Mouse (Mus musculus) effector memory CD4-positive, alpha-beta T cell, adult 7 months (primary cell): ENCODE data around the gene 4930516K23Rik. TPM values are rescaled to one million over a fixed set of nuclear protein-coding genes. Genes with fewer than 3 reads are reported as not detected.

ENCODE experiments used
- polyA plus RNA-seq: library from polyadenylated mRNA; unstranded; fragments of 100-300 nt; shearing (Covaris generic); gene quantifications from one replicate; pipeline ENCODE4 v1.2.1, GENCODE M21; 2017

Gene 4930516K23Rik
- polyA plus RNA-seq = 0.72 TPM

DNA sequence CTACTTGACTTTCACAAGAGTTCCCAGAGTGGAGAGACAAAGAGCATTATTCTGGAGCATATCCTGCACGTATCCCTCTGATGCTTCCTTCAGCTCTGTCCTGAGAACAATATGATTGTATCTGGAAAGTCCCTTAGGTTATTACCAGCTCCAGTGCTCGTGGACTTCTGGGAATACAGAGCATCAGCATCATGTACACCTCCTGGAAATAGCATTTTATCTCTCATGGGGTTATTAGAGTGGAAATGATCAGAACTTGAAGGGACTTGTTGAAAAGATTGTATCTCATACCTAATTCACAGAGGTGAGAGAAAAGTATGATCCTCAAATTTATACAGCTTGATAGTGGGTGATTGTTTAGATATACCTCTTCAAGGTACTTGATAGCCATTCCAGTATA, at the start of gene 4930516K23Rik:
Gene 4930516K23Rik (minus strand): TSS at position 101 of the 400 bp plus-strand sequence.

DNA sequence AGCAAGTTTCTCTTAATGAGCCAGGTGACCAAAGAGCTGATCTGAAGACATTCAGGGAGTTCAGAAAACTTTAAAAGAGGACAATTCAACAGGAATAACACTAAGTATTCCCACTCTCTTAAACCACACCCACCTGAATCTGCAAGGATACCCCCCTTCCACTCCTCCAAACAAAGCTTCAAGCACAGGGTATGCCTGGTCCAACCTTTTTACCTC, 43.4 kb upstream of the 4930516K23Rik start, which contains the start of gene Olfr646:
Gene Olfr646 (plus strand): TSS at position 117 of the 216 bp plus-strand sequence.

DNA sequence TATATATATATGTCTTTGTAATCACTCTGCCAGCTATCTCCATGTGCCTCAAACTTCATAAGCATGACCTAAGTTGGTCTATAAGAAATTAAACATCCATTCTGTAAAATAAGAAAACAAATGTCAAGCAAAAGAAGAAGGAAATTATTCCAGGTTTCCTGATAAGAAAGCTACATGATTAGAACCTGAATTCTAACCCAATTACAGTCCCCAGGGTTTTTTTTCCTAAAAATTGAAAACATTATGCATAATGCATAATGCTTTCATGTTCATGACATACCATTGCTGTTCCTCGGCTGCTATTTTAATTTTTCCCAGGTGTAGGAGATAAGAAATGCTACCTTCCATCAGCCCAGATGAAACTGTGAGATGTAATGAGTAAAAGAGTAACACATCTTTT, 24.1 kb upstream of the 4930516K23Rik start, which contains the start of gene Olfr645:
Gene Olfr645 (minus strand): TSS at position 101 of the 400 bp plus-strand sequence.

DNA sequence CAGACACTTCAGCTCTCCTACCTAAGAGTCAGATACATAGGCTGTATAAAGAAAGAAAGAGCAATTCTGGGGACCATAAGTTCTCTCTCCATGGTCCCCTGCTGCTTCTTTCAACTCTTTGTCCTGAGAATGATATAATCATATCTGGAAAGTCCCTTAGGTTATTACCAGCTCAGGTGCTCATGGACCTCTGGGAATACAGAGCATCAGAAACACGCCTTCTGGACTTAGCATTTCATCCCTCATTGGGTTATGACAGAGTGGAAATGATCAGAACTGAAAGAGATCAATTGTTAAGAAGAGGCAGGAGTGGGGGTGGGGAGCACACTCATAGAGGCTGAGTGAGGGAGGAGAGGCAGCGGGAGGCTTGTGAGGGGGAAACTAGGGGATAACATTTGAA, 10.5 kb upstream of the 4930516K23Rik start, which contains the start of gene Olfr644:
Gene Olfr644 (minus strand): TSS at position 101 of the 400 bp plus-strand sequence.

DNA sequence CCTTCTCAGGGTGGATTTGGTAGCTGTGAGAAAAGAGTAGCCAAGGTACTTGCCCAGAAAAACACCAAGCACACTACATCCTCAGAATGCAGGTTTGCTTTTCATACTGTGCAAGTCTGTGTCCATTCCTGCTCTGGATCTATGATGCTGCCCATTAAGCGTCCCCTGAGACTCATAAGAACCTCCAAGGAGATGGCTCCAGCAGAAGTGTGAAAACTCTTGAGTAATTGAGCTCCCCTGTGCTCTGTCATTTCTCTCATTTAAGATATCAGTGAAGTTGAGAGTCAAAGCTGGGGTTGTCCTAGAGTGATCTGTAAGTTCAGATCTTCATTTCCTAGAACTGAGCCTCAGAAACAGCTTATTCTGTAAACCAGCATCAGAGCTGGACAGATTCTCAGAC, 8.7 kb downstream of the 4930516K23Rik start, which contains the start of gene Olfr642:
Gene Olfr642 (minus strand): TSS at position 101 of the 400 bp plus-strand sequence.

DNA sequence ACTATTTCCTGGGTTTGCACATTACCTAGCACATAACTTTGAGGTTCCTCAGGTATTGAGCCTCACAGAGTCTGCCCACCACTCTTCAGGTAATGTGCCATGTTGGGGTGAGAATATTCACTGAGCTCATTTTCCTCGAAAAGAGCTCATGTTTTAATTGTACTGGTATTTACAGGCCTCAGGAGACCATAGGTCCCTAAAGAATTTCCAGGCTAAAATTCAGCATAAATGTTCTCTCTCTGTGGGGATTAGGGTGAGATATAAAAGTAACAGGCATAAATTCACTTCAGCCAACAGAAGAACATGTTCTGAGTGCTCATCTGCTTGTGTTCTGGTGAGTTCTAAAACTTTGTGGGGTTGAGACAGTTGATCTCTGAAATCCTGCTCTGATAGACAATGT, 26.1 kb downstream of the 4930516K23Rik start, which contains the start of gene Olfr641:
Gene Olfr641 (plus strand): TSS at position 301 of the 400 bp plus-strand sequence.

DNA sequence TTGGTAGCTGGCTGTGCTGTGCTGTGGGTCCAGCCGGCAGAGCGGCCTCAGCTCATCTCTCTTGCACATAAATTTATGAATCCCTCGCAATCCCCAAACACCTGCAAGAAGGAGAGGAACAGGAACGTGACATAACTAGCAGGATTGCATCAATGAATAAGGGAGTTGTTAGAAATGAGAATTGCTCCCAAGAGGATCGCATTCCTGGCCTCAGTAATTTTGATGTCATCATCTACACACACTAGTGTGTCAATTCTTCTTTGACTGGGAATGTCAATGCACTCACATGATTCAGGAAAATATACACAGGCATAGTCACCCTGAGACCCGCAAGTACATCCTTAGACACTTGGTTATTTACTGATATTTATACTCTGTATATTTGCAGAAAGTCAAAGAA, 35.8 kb downstream of the 4930516K23Rik start, which contains the start of gene Olfr640:
Gene Olfr640 (minus strand): TSS at position 101 of the 400 bp plus-strand sequence.

DNA sequence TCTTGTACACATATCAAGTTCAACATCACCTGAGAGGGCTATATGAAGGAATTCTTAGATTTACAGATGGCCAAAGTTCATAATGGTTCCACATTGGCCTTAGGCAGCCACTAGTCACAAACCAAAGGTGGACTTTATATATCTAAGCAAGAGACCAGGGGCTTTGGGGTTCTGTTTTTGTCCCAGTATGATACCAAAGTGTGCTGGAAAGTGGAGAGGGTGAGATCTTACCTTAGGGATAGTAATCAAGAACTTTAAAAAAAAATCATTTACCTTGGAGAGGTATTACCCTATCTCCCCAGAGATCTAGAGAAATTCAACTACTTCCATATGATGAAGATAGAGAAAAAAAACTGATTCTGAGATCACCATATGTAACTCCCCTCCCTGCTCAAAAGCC, 44.0 kb downstream of the 4930516K23Rik start, which contains the start of gene Olfr639:
Gene Olfr639 (minus strand): TSS at position 101 of the 400 bp plus-strand sequence.

Other genes starting within 250 kb of the 4930516K23Rik start
- not detected for gene Hbb-bt, start 247.4 kb downstream of the 4930516K23Rik start, polyA plus RNA-seq
- 4.4 TPM for gene Hbb-bs, start 233.3 kb downstream of the 4930516K23Rik start, polyA plus RNA-seq
- not detected for gene Hbb-bh2, start 220.9 kb downstream of the 4930516K23Rik start, polyA plus RNA-seq
- gene Hbb-bh1, start 218.3 kb downstream of the 4930516K23Rik start, polyA plus RNA-seq = 0.65 TPM
- gene Hbb-y, start 208.2 kb downstream of the 4930516K23Rik start, polyA plus RNA-seq = not detected
- gene Olfr66, start 175.2 kb downstream of the 4930516K23Rik start, polyA plus RNA-seq = not detected
- not detected for gene Olfr64, start 167.0 kb downstream of the 4930516K23Rik start, polyA plus RNA-seq
- not detected for gene Olfr65, start 158.0 kb downstream of the 4930516K23Rik start, polyA plus RNA-seq
- not detected for gene Olfr631, start 132.6 kb downstream of the 4930516K23Rik start, polyA plus RNA-seq
- gene Olfr632, start 127.1 kb downstream of the 4930516K23Rik start, polyA plus RNA-seq = 0.43 TPM
- not detected for gene Olfr633, start 117.0 kb downstream of the 4930516K23Rik start, polyA plus RNA-seq
- 0.09 TPM for gene Olfr635, start 90.3 kb downstream of the 4930516K23Rik start, polyA plus RNA-seq
- not detected for gene Olfr638, start 62.7 kb downstream of the 4930516K23Rik start, polyA plus RNA-seq
- gene Olfr639, start 44.1 kb downstream of the 4930516K23Rik start, polyA plus RNA-seq = not detected
- not detected for gene Olfr640, start 35.9 kb downstream of the 4930516K23Rik start, polyA plus RNA-seq
- not detected for gene Olfr641, start 26.0 kb downstream of the 4930516K23Rik start, polyA plus RNA-seq
- gene Olfr642, start 8.8 kb downstream of the 4930516K23Rik start, polyA plus RNA-seq = not detected
- not detected for gene Olfr644, start 10.4 kb upstream of the 4930516K23Rik start, polyA plus RNA-seq
- not detected for gene Olfr645, start 24.0 kb upstream of the 4930516K23Rik start, polyA plus RNA-seq
- 0.96 TPM for gene Olfr646, start 43.4 kb upstream of the 4930516K23Rik start, polyA plus RNA-seq
- gene Ubqln5, start 68.4 kb upstream of the 4930516K23Rik start, polyA plus RNA-seq = not detected
- not detected for gene Olfr643, start 76.0 kb upstream of the 4930516K23Rik start, polyA plus RNA-seq
- gene Ubqln3, start 81.8 kb upstream of the 4930516K23Rik start, polyA plus RNA-seq = not detected
- gene Ubqlnl, start 89.1 kb upstream of the 4930516K23Rik start, polyA plus RNA-seq = not detected
- gene Olfm5, start 103.4 kb upstream of the 4930516K23Rik start, polyA plus RNA-seq = not detected
- gene Olfr648, start 121.9 kb upstream of the 4930516K23Rik start, polyA plus RNA-seq = not detected
- gene Olfr649, start 134.5 kb upstream of the 4930516K23Rik start, polyA plus RNA-seq = not detected
- 2.3 TPM for gene Trim6, start 157.3 kb upstream of the 4930516K23Rik start, polyA plus RNA-seq
- gene Trim34a, start 183.0 kb upstream of the 4930516K23Rik start, polyA plus RNA-seq = 33.2 TPM
- gene Trim5, start 226.6 kb upstream of the 4930516K23Rik start, polyA plus RNA-seq = 20.3 TPM